Mouse (Mus musculus): ENCODE data around the gene Iars.
A peak's percentile ranks its signal among the peaks of the same experiment; 100 is the strongest.

DNA sequence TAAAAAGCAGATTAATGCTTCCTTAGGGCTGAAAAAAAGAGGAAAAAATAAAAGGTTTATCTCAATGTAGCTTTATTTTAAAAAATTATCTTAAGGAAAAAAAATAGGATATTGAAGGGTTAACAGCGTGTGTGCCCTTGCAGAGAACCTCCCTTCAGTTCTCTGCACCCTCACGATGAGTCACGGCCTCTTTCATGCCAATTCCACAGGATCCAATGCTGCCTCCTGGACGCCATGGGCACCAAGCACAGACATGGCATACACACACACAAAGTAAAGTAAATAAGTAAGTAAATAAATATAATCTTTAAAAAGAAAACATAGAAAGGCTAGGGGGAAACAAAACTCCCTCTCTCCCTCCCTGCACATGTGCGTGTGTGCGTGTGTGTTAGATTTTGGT, 39.2 kb upstream of the Iars start:
- TF ChIP-seq CTCF (IDR thresholded peaks at IDR 0.05; ENCODE audit: control insufficient read depth, insufficient read depth, insufficient read length) (no peak), USF1 (IDR thresholded peaks at IDR 0.05; ENCODE audit: low read depth) (no peak), MYOG (IDR thresholded peaks at IDR 0.05; ENCODE audit: control insufficient read depth, extremely low read depth, insufficient read length) (no peak), FOSL1 (IDR thresholded peaks at IDR 0.05; ENCODE audit: insufficient read depth, low read length, poor library complexity, severe bottlenecking) (peak; percentile 22)
